Comparison of ENCODE assay signal across 19 mouse cellular contexts in genomic region chr11:120789355-120789754, GRCm38 (mm10).
"Had no signal": no experiment of that assay in that cellular context is flagged by ENCODE, and none has a peak within 500 bp of the region (broad histone marks: within the 10 kb centered on the region; RNA-seq: fewer than 3 reads in every experiment).

No protein-coding gene starts in this region.

- H3K4me2 ChIP-seq: lung, embryonic 15.5 days; midbrain, embryonic 12.5 days; neural tube, embryonic 13.5 days; neural tube, embryonic 15.5 days had no signal

- H3K9ac ChIP-seq: lung, embryonic 15.5 days; midbrain, embryonic 12.5 days; neural tube, embryonic 13.5 days; neural tube, embryonic 15.5 days had no signal

- H3K27ac ChIP-seq: lung, embryonic 15.5 days; midbrain, embryonic 10.5 days; midbrain, embryonic 12.5 days; neural tube, embryonic 13.5 days; neural tube, embryonic 15.5 days had no signal

- H3K4me3 ChIP-seq: lung, embryonic 15.5 days; midbrain, embryonic 10.5 days; midbrain, embryonic 12.5 days; myocyte; neural tube, embryonic 13.5 days; neural tube, embryonic 15.5 days had no signal

- DNase-seq: lung, adult 2 months; lung, postnatal 4 days; midbrain, embryonic 14.5 days; retina, postnatal 1 day; right cerebral cortex, adult 18-20 months; right cerebral cortex, postnatal 25 days; right cerebral cortex, postnatal 4 days; spleen, adult 18-20 months; thymus, adult 18-20 months; thymus, postnatal 14 days; thymus, postnatal 36 days had no signal

- ATAC-seq: lung, postnatal 0 days; midbrain, embryonic 16.5 days had no signal

- H3K27me3 ChIP-seq: lung, embryonic 15.5 days; midbrain, embryonic 12.5 days; neural tube, embryonic 13.5 days; neural tube, embryonic 15.5 days had no signal

- H3K9me3 ChIP-seq: lung, embryonic 15.5 days; midbrain, embryonic 10.5 days; midbrain, embryonic 12.5 days; neural tube, embryonic 13.5 days; neural tube, embryonic 15.5 days had no signal
